Mouse (Mus musculus) C2C12 (cell line): ENCODE measurements around the gene Zkscan3.

ENCODE experiments used
- CTCF ChIP-seq: IDR thresholded peaks from one replicate; pipeline ENCODE4 v1.5.1; 2011; ENCODE audit not compliant: control insufficient read depth, insufficient read depth, insufficient read length
- MAX ChIP-seq: IDR thresholded peaks from one replicate; pipeline ENCODE4 v1.6.1; 2011; ENCODE audit warnings: mild to moderate bottlenecking, control low read depth
- MYOG ChIP-seq: IDR thresholded peaks from one replicate; pipeline ENCODE4 v1.6.1; 2011; ENCODE audit not compliant: control insufficient read depth, insufficient read length; ENCODE audit errors: extremely low read depth

- TF ChIP-seq CTCF (no peak), MYOG (no peak), MAX (no peak)
These were observed 13.2 kb upstream of the Zkscan3 start for GRCm38 (mm10) chr13:21415750-21416149.
